Mouse (Mus musculus) lung, postnatal 0 days (tissue): ENCODE measurements at regions not wholly inside any gene's neighbourhood (a gene's known extent, or its start where the extent isn't known, plus 50 kb on each side); places are given as distances from the start of the nearest gene placed in this dataset.
A peak's percentile ranks its signal among the peaks of the same experiment; 100 is the strongest.

Experiments
- ATAC-seq: fragments of 200-750 bp; cut with Nextera tagmentation; 2 replicates; pipeline ENCODE4 v1.8.0; 2017; ENCODE audit warnings: moderate library complexity
- DNase-seq: peaks from one replicate; pipeline ENCODE4 v3.0.0-alpha.2; 2016; ENCODE audit warnings: low spot score
- H3K27ac ChIP-seq: fragments of 300-500 bp; sonication (generic); 2 replicates; pipeline ENCODE4 v1.5.1; 2014; ENCODE audit warnings: antibody characterized with exemption, mild to moderate bottlenecking, low read length, mixed read lengths
- H3K27me3 ChIP-seq: fragments of 300-500 bp; sonication (generic); replicated peaks from 2 replicates; pipeline ENCODE4 v1.6.1; 2014; ENCODE audit warnings: low read length, mixed read lengths; ENCODE audit not compliant: insufficient read depth
- H3K36me3 ChIP-seq: fragments of 300-500 bp; sonication (generic); 2 replicates; pipeline ENCODE4 v1.6.1; 2014; ENCODE audit warnings: low read length, mixed read lengths; ENCODE audit not compliant: insufficient read depth
- H3K4me1 ChIP-seq: fragments of 300-500 bp; sonication (generic); 2 replicates; pipeline ENCODE4 v1.6.1; 2014; ENCODE audit warnings: antibody characterized with exemption, low read depth, low read length, mixed read lengths; ENCODE audit not compliant: insufficient read depth
- H3K4me2 ChIP-seq: fragments of 300-500 bp; sonication (generic); replicated peaks from 2 replicates; pipeline ENCODE4 v1.6.1; 2014; ENCODE audit warnings: low read depth, mild to moderate bottlenecking, low read length, moderate library complexity, mixed read lengths
- H3K4me3 ChIP-seq: fragments of 300-500 bp; sonication (generic); 2 replicates; pipeline ENCODE4 v1.5.1; 2014; ENCODE audit warnings: low read depth, low read length
- H3K9ac ChIP-seq: fragments of 300-500 bp; sonication (generic); replicated peaks from 2 replicates; pipeline ENCODE4 v1.6.1; 2014; ENCODE audit warnings: low read depth, mild to moderate bottlenecking
- H3K9me3 ChIP-seq: fragments of 300-500 bp; sonication (generic); 2 replicates; pipeline ENCODE4 v1.6.1; 2016; ENCODE audit warnings: low read length, mixed read lengths
- CTCF ChIP-seq: IDR thresholded peaks from 2 replicates; pipeline ENCODE4 v1.5.1; 2016; ENCODE audit warnings: antibody characterized with exemption, mild to moderate bottlenecking
- EP300 ChIP-seq: IDR thresholded peaks from 2 replicates; pipeline ENCODE4 v1.6.1; 2016; ENCODE audit warnings: antibody characterized with exemption, mild to moderate bottlenecking, control low read depth
- WGBS: fragments of 180-500 bp; shearing (Covaris S2); extraction: QIAGEN DNeasy Blood & Tissue Kit; methylation state at CpG from one replicate; pipeline ENCODE4 v1.1.7; 2014; 5-methylcytosine and 5-hydroxymethylcytosine counted together

DNA sequence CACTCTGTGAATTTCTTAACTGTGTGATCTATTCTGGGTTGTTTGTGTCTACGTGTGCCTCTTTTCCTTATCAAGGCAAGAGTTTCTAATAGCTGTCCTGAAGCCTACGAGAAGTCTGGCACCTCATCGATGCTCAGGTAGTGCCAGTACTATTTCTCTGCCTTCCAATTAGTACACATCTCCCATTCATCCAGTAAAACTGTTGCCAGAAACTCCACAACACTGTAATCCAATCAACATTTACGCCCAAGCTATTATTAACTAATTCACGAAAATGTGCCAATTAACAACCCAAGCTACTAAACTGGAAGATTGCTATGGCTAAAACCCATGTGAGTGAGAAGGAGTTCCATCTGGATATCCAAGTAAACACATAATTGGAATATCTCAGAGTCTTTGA is 553.4 kb upstream of the Cpeb2 start:
- no peak for ATAC-seq
- TF ChIP-seq EP300 (no peak), CTCF (no peak)

DNA sequence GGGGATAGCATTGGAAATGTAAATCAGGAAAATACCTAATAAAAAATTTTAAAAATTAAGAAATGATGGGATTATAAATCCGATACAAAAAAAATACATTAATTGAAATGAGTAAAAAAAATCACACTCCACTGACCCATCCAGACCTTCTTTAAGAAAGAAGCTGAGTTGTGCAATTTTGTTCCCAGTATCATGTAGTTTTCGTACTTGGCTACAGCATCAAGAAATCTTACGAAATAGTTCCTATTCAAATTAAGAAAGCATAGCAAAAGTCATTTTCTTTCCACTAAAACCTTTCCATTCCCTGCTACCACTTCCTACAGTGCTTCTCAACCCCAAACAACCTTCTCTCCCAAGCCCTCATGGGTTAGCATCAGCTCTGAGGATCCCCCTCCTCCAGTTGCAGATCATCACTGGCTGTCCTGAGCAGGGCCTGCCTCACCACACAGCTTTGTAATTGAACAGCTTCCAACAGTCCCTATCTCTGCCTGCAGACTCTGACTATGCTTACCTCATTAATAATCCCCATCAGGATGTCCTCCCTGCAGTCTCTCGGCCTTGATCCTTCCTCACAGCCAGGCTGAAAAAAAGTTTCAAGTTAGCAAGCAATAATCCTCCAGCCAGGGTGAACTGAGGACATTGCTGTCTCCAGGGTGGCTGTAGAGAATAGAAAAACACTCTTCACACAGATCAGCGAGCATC is 547.5 kb upstream of the Cpeb2 start:
- DNase-seq, result peak; percentile 78
- TF ChIP-seq CTCF (no peak), EP300 (no peak)
- ATAC-seq, result peak; percentile 54
- no peaks in the 10 kb centered on the region for H3K9me3 ChIP-seq
- no peaks in the 10 kb centered on the region for H3K27me3 ChIP-seq
- WGBS, result 49% methylated on average over 5 of the region's 5 CpGs
- H3K27ac ChIP-seq, result no peak overlapping the region
- H3K4me2 ChIP-seq, result no peak overlapping the region
- H3K4me3 ChIP-seq, result no peak overlapping the region
- no peaks in the 10 kb centered on the region for H3K36me3 ChIP-seq
- no peak overlapping the region for H3K9ac ChIP-seq
- no peaks in the 10 kb centered on the region for H3K4me1 ChIP-seq

More for the DNA sequence above, 553.4 kb upstream of the Cpeb2 start:
- Histone ChIP-seq H3K9ac (no peak overlapping the region), H3K4me2 (no peak overlapping the region), H3K27me3 (no peaks in the 10 kb centered on the region), H3K4me1 (no peaks in the 10 kb centered on the region), H3K4me3 (no peak overlapping the region), H3K9me3 (no peaks in the 10 kb centered on the region), H3K36me3 (no peaks in the 10 kb centered on the region), H3K27ac (no peak overlapping the region)
- no peak for DNase-seq
- WGBS, result 77% methylated on average over 5 of the region's 5 CpGs

DNA sequence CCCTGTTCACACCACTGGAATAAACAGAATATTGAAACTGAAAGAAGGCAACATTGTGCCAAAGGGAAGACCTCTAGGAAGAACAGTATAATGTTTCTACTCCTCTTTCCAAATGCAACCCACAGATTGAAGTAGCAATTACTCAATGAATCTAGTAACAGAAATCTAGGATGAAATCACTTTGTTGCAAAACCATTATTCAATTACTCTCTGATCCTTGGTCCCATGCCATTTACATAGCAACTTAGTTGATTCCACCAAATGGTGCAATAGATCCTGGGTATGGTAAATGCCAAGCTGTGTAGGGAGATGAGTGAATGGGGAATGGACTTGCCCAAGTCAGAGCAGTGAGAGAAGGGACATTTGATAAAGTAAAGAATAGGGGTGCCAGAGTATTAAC is 545.8 kb upstream of the Cpeb2 start:
- ATAC-seq (no peak), DNase-seq (peak; percentile 18)
- H3K9ac ChIP-seq, result no peak overlapping the region
- no peak overlapping the region for H3K4me3 ChIP-seq
- H3K27me3 ChIP-seq, result no peaks in the 10 kb centered on the region
- no peak overlapping the region for H3K4me2 ChIP-seq
- no peaks in the 10 kb centered on the region for H3K4me1 ChIP-seq
- H3K9me3 ChIP-seq, result no peaks in the 10 kb centered on the region
- no peak overlapping the region for H3K27ac ChIP-seq
- TF ChIP-seq CTCF (no peak), EP300 (no peak)
- H3K36me3 ChIP-seq, result no peaks in the 10 kb centered on the region
